Mouse (Mus musculus): Measurements from ENCODE around the gene Cfl1.

DNA sequence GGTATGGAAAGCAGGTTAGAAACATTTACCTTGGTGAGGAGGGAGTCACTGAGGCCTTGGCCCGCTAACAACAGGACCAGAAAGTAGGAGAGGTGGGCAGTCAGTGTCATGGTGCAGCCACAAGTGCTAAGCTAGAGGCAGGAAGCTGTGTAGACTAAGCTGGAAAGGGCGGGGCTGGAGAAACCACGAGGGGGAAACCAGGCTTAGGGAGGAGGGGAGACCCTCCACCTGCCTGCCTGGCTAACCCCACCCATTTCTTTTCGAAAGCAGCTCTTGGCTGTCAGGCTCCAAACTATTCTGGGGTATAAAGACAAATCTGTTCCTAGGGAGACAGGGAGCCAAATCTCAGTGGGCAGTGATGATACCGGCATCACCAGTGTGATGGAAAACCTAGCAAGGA, 21.9 kb upstream of the Cfl1 start, which contains the start of gene Ctsw:
- TF ChIP-seq CTCF (IDR thresholded peaks at IDR 0.05) = no peak
- no peak for TF ChIP-seq EP300 (IDR thresholded peaks at IDR 0.05)

Measured in lung, postnatal 0 days (tissue).